Mouse (Mus musculus): Measurements from ENCODE around the gene Gucy1a1.

GRCm38 (mm10) chr3:82138002-82138667 is 7.5 kb downstream of the Gucy1a1 start:
- TF ChIP-seq CTCF (IDR thresholded peaks at IDR 0.05): no peak
- no peak for TF ChIP-seq EP300 (IDR thresholded peaks at IDR 0.05; ENCODE audit: insufficient read depth, low read depth, low read length)
- TF ChIP-seq POLR2A (IDR thresholded peaks at IDR 0.05; ENCODE audit: insufficient read depth, low read depth, low read length): no peak
